Mouse (Mus musculus): ENCODE data around the gene Rpl18. TPM values are rescaled to one million over a fixed set of nuclear protein-coding genes. Genes with fewer than 3 reads are reported as not detected.

Rpl18 gene
- polyA plus RNA-seq, 1 experiment: 1,792 TPM

GRCm38 (mm10) chr7:45727625-45728024 is 12.4 kb downstream of the Rpl18 start:
- Histone ChIP-seq H3K27me3 (ENCODE audit: control insufficient read depth, insufficient read depth, low read length) (no peaks in the 10 kb centered on the region), H3K4me1 (ENCODE audit: control insufficient read depth, insufficient read depth, insufficient read length) (no peaks in the 10 kb centered on the region), H3K4me3 (ENCODE audit: extremely low read depth, insufficient read depth, insufficient read length) (no peak overlapping the region), H3K36me3 (ENCODE audit: control insufficient read depth, insufficient read depth, low read length) (peaks cover 7% of the 10 kb centered on the region; the same call in 1 of the 2 replicates), H3K27ac (ENCODE audit: insufficient read depth, low read length) (no peak overlapping the region)
- WGBS: 87% methylated on average over 3 of the region's 3 CpGs
- no peak for TF ChIP-seq POLR2A (IDR thresholded peaks at IDR 0.05; ENCODE audit: low read depth, low read length)
- TF ChIP-seq CTCF (IDR thresholded peaks at IDR 0.05; ENCODE audit: extremely low read depth, insufficient read depth, insufficient read length, insufficient replicate concordance): no peak
- DNase-seq (ENCODE audit: low read depth in 1 of 2, low spot score in 2 of 2): no peak

- Histone ChIP-seq H3K36me3 (ENCODE audit: control insufficient read depth, insufficient read depth, low read length) (no peaks in the 10 kb centered on the region), H3K27me3 (ENCODE audit: control insufficient read depth, insufficient read depth, low read length) (no peaks in the 10 kb centered on the region), H3K4me3 (ENCODE audit: extremely low read depth, insufficient read depth, insufficient read length) (no peak overlapping the region), H3K27ac (ENCODE audit: insufficient read depth, low read length) (no peak overlapping the region), H3K4me1 (ENCODE audit: control insufficient read depth, insufficient read depth, insufficient read length) (peaks cover 9% of the 10 kb centered on the region; the same call in 1 of the 2 replicates)
- TF ChIP-seq CTCF (IDR thresholded peaks at IDR 0.05; ENCODE audit: extremely low read depth, insufficient read depth, insufficient read length, insufficient replicate concordance): peak; percentile 23; the same call in 1 of the 2 replicates
- TF ChIP-seq POLR2A (IDR thresholded peaks at IDR 0.05; ENCODE audit: low read depth, low read length): no peak
- peak in 1 of 2 experiments; percentile 38 for DNase-seq (ENCODE audit: low read depth in 1 of 2, low spot score in 2 of 2)
- 57% methylated on average over 16 of the region's 16 CpGs for WGBS
These were observed 15.6 kb downstream of the Rpl18 start for GRCm38 (mm10) chr7:45730727-45731431.

GRCm38 (mm10) chr7:45733477-45733876 is 18.2 kb downstream of the Rpl18 start:
- Histone ChIP-seq H3K4me3 (ENCODE audit: extremely low read depth, insufficient read depth, insufficient read length) (no peak overlapping the region), H3K4me1 (ENCODE audit: control insufficient read depth, insufficient read depth, insufficient read length) (peaks cover 9% of the 10 kb centered on the region; the same call in 1 of the 2 replicates), H3K27me3 (ENCODE audit: control insufficient read depth, insufficient read depth, low read length) (no peaks in the 10 kb centered on the region), H3K36me3 (ENCODE audit: control insufficient read depth, insufficient read depth, low read length) (no peaks in the 10 kb centered on the region), H3K27ac (ENCODE audit: insufficient read depth, low read length) (peak overlapping the region; percentile 88)
- DNase-seq (ENCODE audit: low read depth in 1 of 2, low spot score in 2 of 2): peak; percentile 37 to 57
- 27% methylated on average over 5 of the region's 5 CpGs for whole genome bisulfite sequencing
- TF ChIP-seq CTCF (IDR thresholded peaks at IDR 0.05; ENCODE audit: extremely low read depth, insufficient read depth, insufficient read length, insufficient replicate concordance) (no peak), POLR2A (IDR thresholded peaks at IDR 0.05; ENCODE audit: low read depth, low read length) (0 out of 2 replicates have a peak, but pooled peaks have one; percentile 8)

GRCm38 (mm10) chr7:45739162-45739763 is 24.0 kb downstream of the Rpl18 start:
- 9% methylated on average over 9 of the region's 9 CpGs for WGBS
- DNase-seq (ENCODE audit: low read depth in 1 of 2, low spot score in 2 of 2): peak; percentile 80 to 83

GRCm38 (mm10) chr7:45739820-45740219 is 24.6 kb downstream of the Rpl18 start:
- Histone ChIP-seq H3K27ac (ENCODE audit: insufficient read depth, low read length) (no peak overlapping the region), H3K4me1 (ENCODE audit: control insufficient read depth, insufficient read depth, insufficient read length) (no peaks in the 10 kb centered on the region; the same call in 1 of the 2 replicates), H3K4me3 (ENCODE audit: extremely low read depth, insufficient read depth, insufficient read length) (no peak overlapping the region), H3K27me3 (ENCODE audit: control insufficient read depth, insufficient read depth, low read length) (no peaks in the 10 kb centered on the region), H3K36me3 (ENCODE audit: control insufficient read depth, insufficient read depth, low read length) (no peaks in the 10 kb centered on the region)
- TF ChIP-seq CTCF (IDR thresholded peaks at IDR 0.05; ENCODE audit: extremely low read depth, insufficient read depth, insufficient read length, insufficient replicate concordance): no peak
- no peak for TF ChIP-seq POLR2A (IDR thresholded peaks at IDR 0.05; ENCODE audit: low read depth, low read length)
- no peak for DNase-seq (ENCODE audit: low read depth in 1 of 2, low spot score in 2 of 2)
- 73% methylated on average over 10 of the region's 10 CpGs for WGBS

More at GRCm38 (mm10) chr7:45739162-45739763, 24.0 kb downstream of the Rpl18 start:
- Histone ChIP-seq H3K36me3 (ENCODE audit: control insufficient read depth, insufficient read depth, low read length) (no peaks in the 10 kb centered on the region), H3K4me1 (ENCODE audit: control insufficient read depth, insufficient read depth, insufficient read length) (no peaks in the 10 kb centered on the region; the same call in 1 of the 2 replicates), H3K27me3 (ENCODE audit: control insufficient read depth, insufficient read depth, low read length) (no peaks in the 10 kb centered on the region), H3K4me3 (ENCODE audit: extremely low read depth, insufficient read depth, insufficient read length) (no peak overlapping the region), H3K27ac (ENCODE audit: insufficient read depth, low read length) (no peak overlapping the region)
- no peak for TF ChIP-seq POLR2A (IDR thresholded peaks at IDR 0.05; ENCODE audit: low read depth, low read length)
- TF ChIP-seq CTCF (IDR thresholded peaks at IDR 0.05; ENCODE audit: extremely low read depth, insufficient read depth, insufficient read length, insufficient replicate concordance): peak; percentile 75; the same call in 1 of the 2 replicates

- DNase-seq (ENCODE audit: low read depth in 1 of 2, low spot score in 2 of 2): no peak
- no peaks in the 10 kb centered on the region for H3K27me3 ChIP-seq (ENCODE audit: control insufficient read depth, insufficient read depth, low read length)
- peak overlapping the region; percentile 36; the same call in 1 of the 2 replicates for H3K4me3 ChIP-seq (ENCODE audit: extremely low read depth, insufficient read depth, insufficient read length)
- H3K36me3 ChIP-seq (ENCODE audit: control insufficient read depth, insufficient read depth, low read length): no peaks in the 10 kb centered on the region
- peak overlapping the region; percentile 61 for H3K27ac ChIP-seq (ENCODE audit: insufficient read depth, low read length)
- 35% methylated on average over 12 of the region's 12 CpGs for WGBS
- TF ChIP-seq POLR2A (IDR thresholded peaks at IDR 0.05; ENCODE audit: low read depth, low read length) (no peak), CTCF (IDR thresholded peaks at IDR 0.05; ENCODE audit: extremely low read depth, insufficient read depth, insufficient read length, insufficient replicate concordance) (no peak)
- H3K4me1 ChIP-seq (ENCODE audit: control insufficient read depth, insufficient read depth, insufficient read length): no peaks in the 10 kb centered on the region; the same call in 1 of the 2 replicates
These were observed 26.1 kb downstream of the Rpl18 start for GRCm38 (mm10) chr7:45741308-45741707.

Data from spleen, adult 2 months (tissue).